Mouse (Mus musculus) stomach, postnatal 0 days (tissue): ENCODE data around the gene Ftsj1.

Experiments used
- CTCF ChIP-seq: IDR thresholded peaks from 2 replicates; pipeline ENCODE4 v1.5.1; 2016; ENCODE audit warnings: antibody characterized with exemption, low read depth, mild to moderate bottlenecking, moderate library complexity
- EP300 ChIP-seq: optimal IDR thresholded peaks from 2 replicates; pipeline ENCODE3; 2016; ENCODE audit warnings: antibody characterized with exemption

GRCm38 (mm10) chrX:8230272-8230671 is 21.9 kb downstream of the Ftsj1 start:
- no peak for TF ChIP-seq CTCF
- TF ChIP-seq EP300, result no peak
